Mouse (Mus musculus): ENCODE measurements around the gene Sgtb. TPM values are rescaled to one million over a fixed set of nuclear protein-coding genes. Genes with fewer than 3 reads are reported as not detected.
A peak's percentile ranks its signal among the peaks of the same experiment; 100 is the strongest.

Sgtb gene
- polyA plus RNA-seq, 1 experiment = 0.47 TPM

DNA sequence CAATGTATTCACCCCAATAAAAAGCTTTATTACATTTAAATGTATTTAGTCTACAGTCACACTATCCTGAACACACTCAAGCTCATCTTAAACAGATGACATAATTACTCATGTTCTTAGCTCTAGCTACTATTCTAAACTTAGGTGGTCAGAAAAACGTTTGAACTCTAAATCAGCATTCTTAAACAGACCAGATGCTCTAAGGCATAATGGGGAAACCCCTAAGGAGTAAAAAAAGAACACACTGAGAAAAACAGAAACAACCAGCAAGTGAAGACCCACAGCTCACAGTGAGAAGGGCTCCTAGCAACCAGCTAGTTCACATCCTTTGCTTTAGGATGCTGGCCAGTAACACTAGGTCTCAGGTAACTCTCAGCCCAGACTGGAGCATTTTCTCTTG lies 17.8 kb upstream of the Sgtb start:
- WGBS = 11% methylated on average over 1 of the region's 1 CpGs
- H3K4me3 ChIP-seq (ENCODE audit: low read depth, low read length) = no peak overlapping the region
- no peaks in the 10 kb centered on the region for H3K36me3 ChIP-seq (ENCODE audit: control insufficient read depth, insufficient read depth, low read length)
- no peaks in the 10 kb centered on the region for H3K27me3 ChIP-seq (ENCODE audit: control insufficient read depth, insufficient read depth, low read length)
- H3K4me1 ChIP-seq (ENCODE audit: control insufficient read depth, insufficient read depth, insufficient read length, low read length) = no peaks in the 10 kb centered on the region
- no peak overlapping the region for H3K27ac ChIP-seq (ENCODE audit: insufficient read depth, low read depth, low read length)
- no peak for TF ChIP-seq POLR2A (IDR thresholded peaks at IDR 0.05; ENCODE audit: low read depth, low read length)
- TF ChIP-seq CTCF (IDR thresholded peaks at IDR 0.05; ENCODE audit: extremely low read depth, insufficient read length, insufficient replicate concordance, low read depth, low read length) = no peak

DNA sequence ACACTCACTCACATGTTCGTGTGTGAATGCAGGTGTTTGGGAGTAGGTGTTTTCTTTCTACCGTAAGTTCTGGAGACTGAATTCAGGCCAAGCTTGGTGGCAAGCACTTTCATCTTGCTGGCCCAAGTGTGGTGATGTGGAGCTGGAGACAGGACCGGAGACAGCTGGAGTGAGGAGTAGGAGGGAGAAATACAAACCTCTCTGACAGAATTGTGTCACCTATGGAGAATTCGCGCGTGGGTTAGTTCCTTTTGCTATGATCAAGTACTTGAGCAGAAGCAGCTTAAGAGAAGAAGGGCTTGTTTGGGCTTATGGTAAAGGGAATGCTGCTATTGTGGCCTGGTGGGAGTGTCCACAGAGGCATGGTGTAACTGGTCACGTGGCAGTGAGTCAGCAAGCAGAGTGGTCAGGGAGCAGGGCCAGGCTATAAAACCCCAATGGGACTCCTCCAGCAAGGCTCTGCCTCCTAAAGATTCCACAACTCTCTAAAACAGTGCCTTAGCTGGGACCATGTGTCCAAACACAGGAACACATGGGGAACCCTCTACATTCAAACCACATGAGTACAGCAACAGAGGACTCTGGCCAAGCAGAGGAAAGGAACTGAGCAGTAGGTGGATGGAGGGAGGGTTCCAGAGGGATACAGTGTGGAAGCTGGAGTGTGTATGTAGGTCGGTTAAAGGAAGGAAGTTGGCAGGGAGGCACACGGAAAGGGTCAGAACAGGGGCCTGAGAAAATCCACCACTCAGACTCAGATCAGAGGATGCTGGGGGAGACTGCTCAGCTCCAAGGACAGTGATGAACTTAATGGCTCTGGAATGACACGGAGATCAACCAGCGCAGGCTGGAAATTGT lies 14.8 kb upstream of the Sgtb start:
- H3K4me3 ChIP-seq (ENCODE audit: low read depth, low read length) = no peak overlapping the region
- H3K36me3 ChIP-seq (ENCODE audit: control insufficient read depth, insufficient read depth, low read length) = no peaks in the 10 kb centered on the region
- H3K27me3 ChIP-seq (ENCODE audit: control insufficient read depth, insufficient read depth, low read length) = no peaks in the 10 kb centered on the region
- H3K27ac ChIP-seq (ENCODE audit: insufficient read depth, low read depth, low read length) = no peak overlapping the region
- WGBS = 81% methylated on average over 11 of the region's 11 CpGs
- no peaks in the 10 kb centered on the region for H3K4me1 ChIP-seq (ENCODE audit: control insufficient read depth, insufficient read depth, insufficient read length, low read length)
- TF ChIP-seq CTCF (IDR thresholded peaks at IDR 0.05; ENCODE audit: extremely low read depth, insufficient read length, insufficient replicate concordance, low read depth, low read length) (no peak), POLR2A (IDR thresholded peaks at IDR 0.05; ENCODE audit: low read depth, low read length) (no peak)

DNA sequence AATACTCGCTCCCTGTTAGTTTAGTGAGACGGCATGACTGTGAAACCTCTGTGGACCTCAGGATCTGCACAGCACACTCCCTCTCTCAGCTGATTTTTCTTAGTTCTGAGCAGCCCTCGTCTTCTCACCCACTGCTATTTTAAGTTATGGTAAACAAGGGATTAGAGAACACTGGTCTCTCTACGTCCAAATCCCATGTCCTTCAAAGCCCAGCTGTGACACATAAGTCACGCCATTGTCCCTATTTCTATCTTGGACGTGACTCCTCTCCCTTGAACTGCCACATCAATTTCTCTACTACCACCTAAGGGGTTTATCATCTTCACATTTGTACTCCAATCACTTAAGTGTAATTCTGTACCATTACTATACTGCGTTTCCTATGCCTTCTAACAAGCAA lies 13.6 kb upstream of the Sgtb start:
- no peaks in the 10 kb centered on the region for H3K4me1 ChIP-seq (ENCODE audit: control insufficient read depth, insufficient read depth, insufficient read length, low read length)
- TF ChIP-seq CTCF (IDR thresholded peaks at IDR 0.05; ENCODE audit: extremely low read depth, insufficient read length, insufficient replicate concordance, low read depth, low read length) (no peak), POLR2A (IDR thresholded peaks at IDR 0.05; ENCODE audit: low read depth, low read length) (no peak)
- WGBS = 83% methylated on average over 7 of the region's 7 CpGs
- H3K27me3 ChIP-seq (ENCODE audit: control insufficient read depth, insufficient read depth, low read length) = no peaks in the 10 kb centered on the region
- no peak overlapping the region for H3K4me3 ChIP-seq (ENCODE audit: low read depth, low read length)
- H3K36me3 ChIP-seq (ENCODE audit: control insufficient read depth, insufficient read depth, low read length) = no peaks in the 10 kb centered on the region
- H3K27ac ChIP-seq (ENCODE audit: insufficient read depth, low read depth, low read length) = no peak overlapping the region

DNA sequence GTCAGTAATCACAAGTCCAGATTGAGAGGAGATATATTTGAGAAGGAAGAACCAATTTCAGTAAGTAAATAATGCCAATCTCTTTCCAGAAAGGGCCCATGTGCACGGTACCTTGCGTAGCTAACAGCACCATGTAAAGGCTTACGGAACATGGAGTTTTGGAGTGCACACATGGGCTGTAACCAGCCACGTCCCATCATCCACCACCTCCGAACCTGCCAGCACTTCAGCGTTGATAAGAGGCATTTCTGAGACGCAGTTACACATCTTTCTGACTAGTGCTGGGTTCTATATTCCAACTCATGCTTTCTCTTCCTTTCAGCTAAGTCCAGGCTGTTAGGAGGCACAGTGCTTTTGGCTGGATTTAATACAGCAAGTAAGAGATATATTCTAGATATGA lies 12.4 kb upstream of the Sgtb start:
- Histone ChIP-seq H3K27me3 (ENCODE audit: control insufficient read depth, insufficient read depth, low read length) (no peaks in the 10 kb centered on the region), H3K27ac (ENCODE audit: insufficient read depth, low read depth, low read length) (no peak overlapping the region), H3K36me3 (ENCODE audit: control insufficient read depth, insufficient read depth, low read length) (no peaks in the 10 kb centered on the region), H3K4me3 (ENCODE audit: low read depth, low read length) (no peak overlapping the region), H3K4me1 (ENCODE audit: control insufficient read depth, insufficient read depth, insufficient read length, low read length) (no peaks in the 10 kb centered on the region)
- WGBS = 96% methylated on average over 7 of the region's 7 CpGs
- TF ChIP-seq CTCF (IDR thresholded peaks at IDR 0.05; ENCODE audit: extremely low read depth, insufficient read length, insufficient replicate concordance, low read depth, low read length) (no peak), POLR2A (IDR thresholded peaks at IDR 0.05; ENCODE audit: low read depth, low read length) (no peak)

DNA sequence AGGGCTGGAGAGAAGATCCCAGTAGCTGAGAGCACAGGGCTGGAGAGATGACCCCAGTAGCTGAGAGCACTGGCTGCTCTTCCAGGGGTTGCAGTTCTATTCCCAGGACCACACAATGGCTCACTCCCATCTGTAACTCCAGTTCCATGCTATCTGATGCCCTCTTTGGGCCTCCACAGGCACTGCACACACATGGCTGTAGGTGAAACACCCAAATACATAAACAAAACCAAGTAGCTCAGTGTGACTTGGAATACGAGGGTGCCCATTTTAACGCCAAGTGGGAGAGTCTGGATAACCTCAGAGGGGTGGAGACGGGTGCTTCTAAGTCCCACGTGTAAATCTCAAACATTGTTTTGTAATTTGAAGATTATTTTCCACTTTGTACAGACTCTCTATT lies 9.1 kb upstream of the Sgtb start:
- H3K27ac ChIP-seq (ENCODE audit: insufficient read depth, low read depth, low read length) = no peak overlapping the region

DNA sequence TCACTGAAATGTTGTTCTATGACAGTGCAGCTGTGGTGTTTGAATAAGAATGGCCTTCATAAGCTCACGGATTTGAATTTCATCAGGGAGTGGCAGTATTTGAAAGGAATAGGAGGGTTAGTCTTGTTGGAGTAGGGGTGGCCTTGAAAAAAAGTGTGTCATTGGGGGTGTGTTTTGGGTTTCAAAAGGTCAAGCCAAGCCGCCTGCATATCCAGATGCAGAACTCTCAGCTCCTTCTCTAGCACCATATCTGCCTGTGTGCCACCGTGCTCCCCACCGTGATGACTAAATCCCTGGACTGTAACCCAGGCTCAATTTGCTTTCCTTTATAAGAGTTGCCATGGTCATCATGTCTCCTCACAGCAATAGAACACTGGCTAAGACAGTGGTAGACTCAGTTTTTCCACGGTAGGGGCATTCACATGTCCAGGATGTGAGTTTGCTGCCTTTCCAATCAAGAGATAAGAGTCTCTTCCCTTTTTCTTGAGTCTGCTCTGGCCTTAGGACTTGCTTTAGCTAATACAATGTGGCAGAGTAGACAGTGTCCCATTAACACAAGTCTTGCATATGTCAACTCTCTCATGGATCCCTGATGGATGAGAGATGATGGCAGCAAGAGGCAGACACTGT lies 7.8 kb upstream of the Sgtb start:
- H3K27me3 ChIP-seq (ENCODE audit: control insufficient read depth, insufficient read depth, low read length) = no peaks in the 10 kb centered on the region
- no peaks in the 10 kb centered on the region for H3K4me1 ChIP-seq (ENCODE audit: control insufficient read depth, insufficient read depth, insufficient read length, low read length)
- H3K36me3 ChIP-seq (ENCODE audit: control insufficient read depth, insufficient read depth, low read length) = no peaks in the 10 kb centered on the region
- H3K4me3 ChIP-seq (ENCODE audit: low read depth, low read length) = no peak overlapping the region
- TF ChIP-seq POLR2A (IDR thresholded peaks at IDR 0.05; ENCODE audit: low read depth, low read length) = no peak
- no peak for TF ChIP-seq CTCF (IDR thresholded peaks at IDR 0.05; ENCODE audit: extremely low read depth, insufficient read length, insufficient replicate concordance, low read depth, low read length)
- WGBS = 89% methylated on average over 5 of the region's 5 CpGs
- H3K27ac ChIP-seq (ENCODE audit: insufficient read depth, low read depth, low read length) = no peak overlapping the region

More for the DNA sequence above, 9.1 kb upstream of the Sgtb start:
- Histone ChIP-seq H3K36me3 (ENCODE audit: control insufficient read depth, insufficient read depth, low read length) (no peaks in the 10 kb centered on the region), H3K4me3 (ENCODE audit: low read depth, low read length) (no peak overlapping the region), H3K4me1 (ENCODE audit: control insufficient read depth, insufficient read depth, insufficient read length, low read length) (no peaks in the 10 kb centered on the region), H3K27me3 (ENCODE audit: control insufficient read depth, insufficient read depth, low read length) (no peaks in the 10 kb centered on the region)
- TF ChIP-seq CTCF (IDR thresholded peaks at IDR 0.05; ENCODE audit: extremely low read depth, insufficient read length, insufficient replicate concordance, low read depth, low read length) (no peak), POLR2A (IDR thresholded peaks at IDR 0.05; ENCODE audit: low read depth, low read length) (no peak)
- 90% methylated on average over 4 of the region's 4 CpGs for WGBS

DNA sequence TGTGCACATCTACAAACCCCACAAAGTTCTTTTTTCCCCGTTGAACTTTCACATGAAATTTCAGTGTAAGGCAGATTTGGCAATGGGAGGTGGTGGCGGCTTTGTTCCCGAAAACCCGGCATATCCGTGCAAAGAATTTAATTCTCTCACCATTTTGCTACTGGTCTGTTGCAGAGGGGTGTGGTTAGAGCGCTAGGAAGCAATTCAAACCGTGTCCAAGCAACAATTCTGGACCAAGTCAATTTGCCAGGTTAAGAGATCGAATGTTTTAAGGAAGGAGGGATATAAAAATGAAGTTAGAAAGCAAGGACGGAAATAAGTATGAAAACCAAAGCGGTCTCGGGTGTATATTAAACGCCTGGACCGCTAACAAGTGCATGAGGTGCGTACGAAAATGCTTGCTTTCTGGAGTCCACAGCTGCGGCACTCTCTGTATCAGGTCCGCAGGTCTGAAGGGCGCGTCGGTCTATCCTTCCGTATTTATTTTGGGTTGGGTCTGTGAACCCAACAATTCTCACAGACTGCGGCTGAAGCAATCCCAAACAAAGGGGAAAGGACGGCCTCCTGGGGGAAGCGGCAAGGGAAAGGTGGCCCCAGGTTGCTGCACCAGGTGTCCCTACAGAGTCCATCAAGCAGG lies 772 bp upstream of the Sgtb start:
- under 1% methylated on average over 24 of the region's 24 CpGs for WGBS
- Histone ChIP-seq H3K36me3 (ENCODE audit: control insufficient read depth, insufficient read depth, low read length) (no peaks in the 10 kb centered on the region), H3K27ac (ENCODE audit: insufficient read depth, low read depth, low read length) (peak overlapping the region; percentile 40; the same call in 1 of the 2 replicates), H3K4me3 (ENCODE audit: low read depth, low read length) (peak overlapping the region; percentile 84), H3K4me1 (ENCODE audit: control insufficient read depth, insufficient read depth, insufficient read length, low read length) (peaks cover 2% of the 10 kb centered on the region), H3K27me3 (ENCODE audit: control insufficient read depth, insufficient read depth, low read length) (no peaks in the 10 kb centered on the region)
- TF ChIP-seq POLR2A (IDR thresholded peaks at IDR 0.05; ENCODE audit: low read depth, low read length) (no peak), CTCF (IDR thresholded peaks at IDR 0.05; ENCODE audit: extremely low read depth, insufficient read length, insufficient replicate concordance, low read depth, low read length) (no peak)

Data from small intestine, adult 2 months (tissue).